Mouse (Mus musculus): ENCODE measurements around the gene Prkrip1. TPM values are rescaled to one million over a fixed set of nuclear protein-coding genes. Genes with fewer than 3 reads are reported as not detected.

The Prkrip1 gene
- total and polyA plus RNA-seq, 3 experiments = 8.2 to 19.0 (median 16.8) TPM

DNA sequence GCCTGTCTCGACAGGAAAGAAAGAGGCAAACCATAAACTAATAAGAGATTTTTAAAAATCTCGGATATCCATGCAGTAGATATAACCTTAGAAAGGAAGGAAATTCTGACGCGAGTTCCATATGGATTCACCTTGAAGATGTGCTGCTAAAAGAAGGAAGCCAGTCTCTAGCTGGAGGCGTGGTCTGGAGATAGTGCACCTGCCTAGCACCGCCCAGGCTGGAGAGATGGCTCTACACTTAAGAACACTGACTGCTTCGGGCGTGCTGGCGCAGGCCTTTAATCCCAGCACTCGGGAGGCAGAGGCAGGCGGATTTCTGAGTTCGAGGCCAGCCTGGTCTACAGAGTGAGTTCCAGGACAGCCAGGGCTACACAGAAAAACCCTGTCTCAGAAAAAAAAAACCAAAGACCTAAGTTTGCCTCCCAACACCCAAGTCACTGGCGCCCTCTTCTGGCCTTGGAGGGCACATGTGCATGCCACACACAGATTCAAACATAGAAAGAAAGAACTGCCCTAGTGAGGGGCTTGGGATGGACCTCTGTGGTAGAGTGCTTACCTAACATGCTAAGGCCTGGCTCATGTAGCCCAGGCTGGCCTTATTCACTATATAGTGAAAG is 61.0 kb downstream of the Prkrip1 start:
- intact Hi-C loops (cut with DNase I) = loop anchor here (1.0 to 5.0 kb wide), 3 partner anchors 33 to 155 kb away; partner anchors contain the start of genes Orai2 and Zp3
- H3K79me2 ChIP-seq (replicated peaks; ENCODE audit: control insufficient read depth, insufficient read depth, low read length) = no peaks in the 10 kb centered on the region
- TF ChIP-seq CTCF (IDR thresholded peaks at IDR 0.05) = peak; percentile 73
- TF ChIP-seq EP300 (IDR thresholded peaks at IDR 0.05; ENCODE audit: insufficient read depth, low read depth, low read length) = no peak
- no peak overlapping the region for H3K9ac ChIP-seq (ENCODE audit: low read depth, low read length)
- no peaks in the 10 kb centered on the region; the same call in 1 of the 2 replicates for H3K36me3 ChIP-seq (ENCODE audit: control insufficient read depth, insufficient read depth, low read length)
- no peak overlapping the region for H3K27ac ChIP-seq
- DNase-seq = peak in 1 of 2 experiments; percentile 61
- no peaks in the 10 kb centered on the region for H3K27me3 ChIP-seq (ENCODE audit: control insufficient read depth, insufficient read depth, low read length)
- 77% methylated on average over 13 of the region's 13 CpGs for WGBS
- peaks cover 2% of the 10 kb centered on the region; the same call in 1 of the 2 replicates for H3K4me1 ChIP-seq (ENCODE audit: control insufficient read depth, insufficient read depth, low read length)
- no peak overlapping the region for H3K4me3 ChIP-seq

DNA sequence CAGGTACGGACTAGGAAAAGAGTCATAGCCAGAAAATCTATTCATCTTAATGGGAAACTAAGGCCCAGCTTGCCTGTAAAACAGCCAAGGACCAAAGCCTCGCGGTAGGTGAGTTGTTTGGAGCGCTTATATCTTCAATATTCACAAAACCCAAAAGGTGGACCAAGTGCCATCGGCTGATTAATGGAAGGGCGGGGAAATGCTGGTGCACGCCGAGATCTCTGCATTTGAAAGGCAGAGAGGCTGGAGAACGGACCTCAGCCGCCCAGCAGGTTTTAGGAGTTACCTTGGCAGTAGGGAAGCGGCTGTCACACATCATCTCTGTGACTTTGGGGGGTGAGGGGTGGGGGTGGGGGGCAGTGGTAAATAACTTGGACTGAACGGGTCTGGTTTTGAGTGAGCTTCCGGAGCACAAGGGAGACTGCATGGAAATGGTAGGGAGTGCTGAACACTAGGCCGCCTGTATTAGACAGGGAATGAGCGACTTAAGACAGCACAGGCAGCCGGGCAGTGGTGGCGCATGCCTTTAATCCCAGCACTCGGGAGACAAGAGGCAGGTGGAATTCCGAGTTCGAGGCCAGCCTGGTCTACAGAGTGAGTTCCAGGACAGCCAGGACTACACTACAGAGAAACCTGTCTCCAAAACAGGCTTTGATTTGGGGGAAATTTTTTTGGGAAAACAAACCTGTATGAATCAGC is 62.3 kb downstream of the Prkrip1 start:
- peaks cover 2% of the 10 kb centered on the region; the same call in 1 of the 2 replicates for H3K4me1 ChIP-seq (ENCODE audit: control insufficient read depth, insufficient read depth, low read length)
- intact Hi-C loops (cut with DNase I) = loop anchor here (1.0 to 5.0 kb wide), 3 partner anchors 20 to 154 kb away; partner anchors contain the start of genes Orai2, Polr2j and Zp3
- peak overlapping the region; percentile 97 for H3K4me3 ChIP-seq
- peak overlapping the region; percentile 87 for H3K27ac ChIP-seq
- H3K27me3 ChIP-seq (ENCODE audit: control insufficient read depth, insufficient read depth, low read length) = no peaks in the 10 kb centered on the region
- 4% methylated on average over 20 of the region's 20 CpGs for WGBS
- TF ChIP-seq POLR2A (IDR thresholded peaks at IDR 0.05; ENCODE audit: insufficient read depth, low read depth, low read length) = no peak
- no peak for TF ChIP-seq CTCF (IDR thresholded peaks at IDR 0.05)
- TF ChIP-seq EP300 (IDR thresholded peaks at IDR 0.05; ENCODE audit: insufficient read depth, low read depth, low read length) = no peak
- peak overlapping the region; percentile 83 for H3K9ac ChIP-seq (ENCODE audit: low read depth, low read length)
- DNase-seq = no peak
- H3K79me2 ChIP-seq (replicated peaks; ENCODE audit: control insufficient read depth, insufficient read depth, low read length) = no peaks in the 10 kb centered on the region
- H3K36me3 ChIP-seq (ENCODE audit: control insufficient read depth, insufficient read depth, low read length) = no peaks in the 10 kb centered on the region; the same call in 1 of the 2 replicates

DNA sequence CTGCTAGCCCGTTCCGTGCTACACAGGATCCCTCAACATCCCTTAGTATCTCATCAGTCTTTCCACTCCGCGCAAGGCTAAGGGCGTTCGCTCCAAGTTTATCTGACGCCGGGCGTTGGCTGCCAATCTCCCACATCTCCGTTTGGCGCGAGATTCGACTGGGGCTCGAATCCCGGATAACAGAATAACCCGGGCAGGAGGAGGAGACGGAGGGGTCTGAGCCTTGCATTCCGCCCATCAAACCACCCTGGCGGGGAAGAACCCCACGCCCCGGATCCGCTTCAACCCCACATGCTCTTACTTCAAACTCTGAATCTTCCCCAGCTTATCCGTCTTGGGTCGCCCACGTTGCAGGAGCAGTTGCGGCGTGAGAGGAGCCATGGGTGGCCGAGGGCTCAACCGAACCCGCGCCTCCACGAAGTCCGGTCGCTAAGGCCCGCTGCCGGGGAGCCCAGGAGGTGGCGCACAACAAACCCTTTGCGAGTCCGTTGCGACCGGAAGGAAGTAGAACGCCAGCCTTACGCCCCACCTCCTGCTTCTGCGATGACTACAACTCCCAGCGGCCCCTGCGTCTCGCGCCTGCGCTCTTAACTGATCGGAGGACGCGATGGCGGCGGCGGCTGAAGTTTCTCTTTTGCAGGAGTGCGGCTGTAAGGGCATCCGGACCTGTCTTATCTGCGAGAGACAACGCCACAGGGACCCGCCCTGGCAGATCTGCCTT is 63.0 kb downstream of the Prkrip1 start, which contains the start of the genes Lrwd1 and Alkbh4:
Gene Lrwd1, minus strand, starts transcription at position 504 of the 721 bp plus-strand sequence.
Gene Alkbh4, plus strand, starts transcription at position 576 of the 721 bp plus-strand sequence.
- under 1% methylated on average over 60 of the region's 60 CpGs for WGBS
- H3K4me1 ChIP-seq (ENCODE audit: control insufficient read depth, insufficient read depth, low read length) = peaks cover 2% of the 10 kb centered on the region; the same call in 1 of the 2 replicates
- no peaks in the 10 kb centered on the region for H3K27me3 ChIP-seq (ENCODE audit: control insufficient read depth, insufficient read depth, low read length)
- TF ChIP-seq CTCF (IDR thresholded peaks at IDR 0.05) = peak; percentile 91
- peak; percentile 39; the same call in 1 of the 2 replicates for TF ChIP-seq EP300 (IDR thresholded peaks at IDR 0.05; ENCODE audit: insufficient read depth, low read depth, low read length)
- peak; percentile 74 for TF ChIP-seq POLR2A (IDR thresholded peaks at IDR 0.05; ENCODE audit: insufficient read depth, low read depth, low read length)
- intact Hi-C loops (cut with DNase I) = loop anchor here (1.0 to 5.0 kb wide), 4 partner anchors 19 to 153 kb away; partner anchors contain the start of genes Orai2, Polr2j and Zp3
- no peaks in the 10 kb centered on the region for H3K79me2 ChIP-seq (replicated peaks; ENCODE audit: control insufficient read depth, insufficient read depth, low read length)
- no peaks in the 10 kb centered on the region; the same call in 1 of the 2 replicates for H3K36me3 ChIP-seq (ENCODE audit: control insufficient read depth, insufficient read depth, low read length)
- peak within 1 kb of the TSS; percentile 97 for H3K4me3 ChIP-seq
- peak within 1 kb of the TSS; percentile 87 for H3K27ac ChIP-seq
- peak; percentile 96 to 97 for DNase-seq
- peak within 1 kb of the TSS; percentile 87 for H3K9ac ChIP-seq (ENCODE audit: low read depth, low read length)

Other genes starting within 250 kb of the Prkrip1 start
- gene Ssc4d, start 224.4 kb downstream of the Prkrip1 start, total RNA-seq (2021) = under 1 TPM; 0.09 to 0.21 TPM
- gene Ssc4d, start 224.4 kb downstream of the Prkrip1 start, polyA plus RNA-seq (2012; rRNA removed) = 1.0 and 1.6 TPM in 2 replicates
- not detected for gene Zp3, start 218.9 kb downstream of the Prkrip1 start, total RNA-seq (2021)
- gene Zp3, start 218.9 kb downstream of the Prkrip1 start, polyA plus RNA-seq (2012; rRNA removed) = not detected in 2 replicates
- gene Dtx2, start 204.2 kb downstream of the Prkrip1 start, total RNA-seq (2021) = 1 to 10 TPM; 6.3 to 7.3 TPM
- 9.7 and 10.9 TPM in 2 replicates for gene Dtx2, start 204.2 kb downstream of the Prkrip1 start, polyA plus RNA-seq (2012; rRNA removed)
- gene Upk3b, start 160.5 kb downstream of the Prkrip1 start, total RNA-seq (2021) = 10 to 100 TPM; 16.7 to 18.6 TPM
- gene Upk3b, start 160.5 kb downstream of the Prkrip1 start, polyA plus RNA-seq (2012; rRNA removed) = 25.8 and 30.5 TPM in 2 replicates
- not detected for gene Upk3bl, start 144.5 kb downstream of the Prkrip1 start, total RNA-seq (2021)
- gene Upk3bl, start 144.5 kb downstream of the Prkrip1 start, polyA plus RNA-seq (2012; rRNA removed) = not detected in 2 replicates
- gene Rasa4, start 115.0 kb downstream of the Prkrip1 start, total RNA-seq (2021) = 1 to 10 TPM; 3.8 to 4.7 TPM
- 6.0 and 8.1 TPM in 2 replicates for gene Rasa4, start 115.0 kb downstream of the Prkrip1 start, polyA plus RNA-seq (2012; rRNA removed)
- gene Polr2j, start 82.3 kb downstream of the Prkrip1 start, total RNA-seq (2021) = 10 to 100 TPM; 63.5 to 89.3 TPM
- gene Polr2j, start 82.3 kb downstream of the Prkrip1 start, polyA plus RNA-seq (2012; rRNA removed) = 66.9 and 70.9 TPM in 2 replicates
- 1 to 10 TPM; 5.4 to 5.5 TPM for gene Lrwd1, start 62.9 kb downstream of the Prkrip1 start, total RNA-seq (2021)
- gene Lrwd1, start 62.9 kb downstream of the Prkrip1 start, polyA plus RNA-seq (2012; rRNA removed) = 11.5 and 12.3 TPM in 2 replicates
- gene Alkbh4, start 62.8 kb downstream of the Prkrip1 start, total RNA-seq (2021) = 1 to 10 TPM; 5.3 to 6.4 TPM
- 6.2 and 9.7 TPM in 2 replicates for gene Alkbh4, start 62.8 kb downstream of the Prkrip1 start, polyA plus RNA-seq (2012; rRNA removed)
- gene Orai2, start 28.2 kb downstream of the Prkrip1 start, total RNA-seq (2021) = 1 to 10 TPM in 1 of 2 experiments, under 1 TPM in 1; 0.76 to 1.6 TPM
- gene Orai2, start 28.2 kb downstream of the Prkrip1 start, polyA plus RNA-seq (2012; rRNA removed) = 2.9 and 5.5 TPM in 2 replicates
- under 1 TPM; 0.55 to 0.80 TPM for gene Sh2b2, start 47.6 kb upstream of the Prkrip1 start, total RNA-seq (2021)
- gene Sh2b2, start 47.6 kb upstream of the Prkrip1 start, polyA plus RNA-seq (2012; rRNA removed) = 2.2 and 6.7 TPM in 2 replicates